Mouse (Mus musculus) testis, adult 2 months (tissue): ENCODE measurements around the gene Vps8.

Experiments used
- CTCF ChIP-seq: fragments of 200-500 bp; IDR thresholded peaks from 2 replicates; pipeline ENCODE4 v1.5.1; 2012; ENCODE audit warnings: low read depth, mild to moderate bottlenecking, inconsistent platforms, low read length, moderate library complexity; ENCODE audit not compliant: control insufficient read depth, insufficient read depth, insufficient replicate concordance
- POLR2A ChIP-seq: fragments of 200-500 bp; IDR thresholded peaks from 2 replicates; pipeline ENCODE4 v1.6.1; 2012; ENCODE audit warnings: low read depth, mild to moderate bottlenecking, inconsistent platforms, low read length, moderate library complexity; ENCODE audit not compliant: control insufficient read depth

GRCm38 (mm10) chr16:21536240-21537005 is 113.5 kb downstream of the Vps8 start:
- TF ChIP-seq CTCF: no peak
- no peak for TF ChIP-seq POLR2A
